Mouse (Mus musculus): Measurements from ENCODE around the gene Gpr27. TPM values are rescaled to one million over a fixed set of nuclear protein-coding genes. Genes with fewer than 3 reads are reported as not detected.

Gene Gpr27
- polyA plus RNA-seq, 1 experiment from 2014 or later = 0.55 TPM

- H3K4me2 ChIP-seq = no peak overlapping the region
- H3K36me3 ChIP-seq (ENCODE audit: control insufficient read depth, insufficient read depth, low read length) = no peaks in the 10 kb centered on the region
- no peak for ATAC-seq (replicated peaks; ENCODE audit: low FRiP score)
- peaks cover 3% of the 10 kb centered on the region; the same call in 1 of the 2 replicates for H3K4me1 ChIP-seq (replicated peaks; ENCODE audit: control insufficient read depth, insufficient read depth, low read length)
- DNase-seq (ENCODE audit: low spot score) = no peak
- H3K27ac ChIP-seq (ENCODE audit: low read depth, low read length) = no peak overlapping the region
- 50% methylated on average over 5 of the region's 5 CpGs for WGBS
- peaks cover 21% of the 10 kb centered on the region for H3K27me3 ChIP-seq (replicated peaks; ENCODE audit: control insufficient read depth, insufficient read depth, low read length)
- no peak overlapping the region for H3K9ac ChIP-seq (ENCODE audit: low read depth, low read length)
- no peak overlapping the region for H3K4me3 ChIP-seq (ENCODE audit: low read depth, low read length)
- H3K9me3 ChIP-seq (ENCODE audit: control insufficient read depth, low read length) = no peaks in the 10 kb centered on the region
Measured at GRCm38 (mm10) chr6:99669481-99670325, 22.8 kb upstream of the Gpr27 start.

- 77% methylated on average over 7 of the region's 7 CpGs for WGBS
- no peak for ATAC-seq (replicated peaks; ENCODE audit: low FRiP score)
- H3K9me3 ChIP-seq (ENCODE audit: control insufficient read depth, low read length) = no peaks in the 10 kb centered on the region
Measured at GRCm38 (mm10) chr6:99670481-99671119, 21.9 kb upstream of the Gpr27 start.

GRCm38 (mm10) chr6:99671768-99672167, 20.7 kb upstream of the Gpr27 start:
- no peak overlapping the region for H3K27ac ChIP-seq (ENCODE audit: low read depth, low read length)
- H3K4me1 ChIP-seq (replicated peaks; ENCODE audit: control insufficient read depth, insufficient read depth, low read length) = no peaks in the 10 kb centered on the region; the same call in 1 of the 2 replicates
- no peak overlapping the region for H3K4me2 ChIP-seq
- 64% methylated on average over 3 of the region's 3 CpGs for WGBS
- DNase-seq (ENCODE audit: low spot score) (no peak), ATAC-seq (replicated peaks; ENCODE audit: low FRiP score) (no peak)
- H3K9me3 ChIP-seq (ENCODE audit: control insufficient read depth, low read length) = no peaks in the 10 kb centered on the region
- no peak overlapping the region for H3K9ac ChIP-seq (ENCODE audit: low read depth, low read length)
- H3K4me3 ChIP-seq (ENCODE audit: low read depth, low read length) = no peak overlapping the region
- H3K27me3 ChIP-seq (replicated peaks; ENCODE audit: control insufficient read depth, insufficient read depth, low read length) = peaks cover 7% of the 10 kb centered on the region
- H3K36me3 ChIP-seq (ENCODE audit: control insufficient read depth, insufficient read depth, low read length) = no peaks in the 10 kb centered on the region

More at GRCm38 (mm10) chr6:99670481-99671119, 21.9 kb upstream of the Gpr27 start:
- H3K4me2 ChIP-seq = no peak overlapping the region
- peaks cover 17% of the 10 kb centered on the region for H3K27me3 ChIP-seq (replicated peaks; ENCODE audit: control insufficient read depth, insufficient read depth, low read length)
- no peaks in the 10 kb centered on the region for H3K36me3 ChIP-seq (ENCODE audit: control insufficient read depth, insufficient read depth, low read length)
- no peak for DNase-seq (ENCODE audit: low spot score)
- peaks cover 3% of the 10 kb centered on the region; the same call in 1 of the 2 replicates for H3K4me1 ChIP-seq (replicated peaks; ENCODE audit: control insufficient read depth, insufficient read depth, low read length)
- H3K4me3 ChIP-seq (ENCODE audit: low read depth, low read length) = no peak overlapping the region
- no peak overlapping the region for H3K27ac ChIP-seq (ENCODE audit: low read depth, low read length)
- H3K9ac ChIP-seq (ENCODE audit: low read depth, low read length) = no peak overlapping the region

- DNase-seq (ENCODE audit: low spot score) (no peak), ATAC-seq (replicated peaks; ENCODE audit: low FRiP score) (no peak)
- Histone ChIP-seq H3K27me3 (replicated peaks; ENCODE audit: control insufficient read depth, insufficient read depth, low read length) (no peaks in the 10 kb centered on the region; the same call in 1 of the 2 replicates), H3K36me3 (ENCODE audit: control insufficient read depth, insufficient read depth, low read length) (no peaks in the 10 kb centered on the region), H3K27ac (ENCODE audit: low read depth, low read length) (no peak overlapping the region), H3K9ac (ENCODE audit: low read depth, low read length) (no peak overlapping the region), H3K4me1 (replicated peaks; ENCODE audit: control insufficient read depth, insufficient read depth, low read length) (no peaks in the 10 kb centered on the region), H3K4me2 (no peak overlapping the region), H3K9me3 (ENCODE audit: control insufficient read depth, low read length) (no peaks in the 10 kb centered on the region), H3K4me3 (ENCODE audit: low read depth, low read length) (no peak overlapping the region)
- WGBS = 73% methylated on average over 4 of the region's 4 CpGs
Measured at GRCm38 (mm10) chr6:99674482-99674881, 18.0 kb upstream of the Gpr27 start.

- Histone ChIP-seq H3K9ac (ENCODE audit: low read depth, low read length) (no peak overlapping the region), H3K27ac (ENCODE audit: low read depth, low read length) (no peak overlapping the region), H3K36me3 (ENCODE audit: control insufficient read depth, insufficient read depth, low read length) (no peaks in the 10 kb centered on the region), H3K4me2 (no peak overlapping the region), H3K4me1 (replicated peaks; ENCODE audit: control insufficient read depth, insufficient read depth, low read length) (no peaks in the 10 kb centered on the region), H3K4me3 (ENCODE audit: low read depth, low read length) (no peak overlapping the region), H3K27me3 (replicated peaks; ENCODE audit: control insufficient read depth, insufficient read depth, low read length) (no peaks in the 10 kb centered on the region; the same call in 1 of the 2 replicates), H3K9me3 (ENCODE audit: control insufficient read depth, low read length) (no peaks in the 10 kb centered on the region)
- ATAC-seq (replicated peaks; ENCODE audit: low FRiP score) (no peak), DNase-seq (ENCODE audit: low spot score) (no peak)
- WGBS = 80% methylated on average over 8 of the region's 8 CpGs
Measured at GRCm38 (mm10) chr6:99677325-99677724, 15.2 kb upstream of the Gpr27 start.

- ATAC-seq (replicated peaks; ENCODE audit: low FRiP score) (no peak), DNase-seq (ENCODE audit: low spot score) (no peak)
- Histone ChIP-seq H3K9ac (ENCODE audit: low read depth, low read length) (no peak overlapping the region), H3K27me3 (replicated peaks; ENCODE audit: control insufficient read depth, insufficient read depth, low read length) (no peaks in the 10 kb centered on the region; the same call in 1 of the 2 replicates), H3K4me3 (ENCODE audit: low read depth, low read length) (no peak overlapping the region), H3K4me1 (replicated peaks; ENCODE audit: control insufficient read depth, insufficient read depth, low read length) (no peaks in the 10 kb centered on the region), H3K36me3 (ENCODE audit: control insufficient read depth, insufficient read depth, low read length) (no peaks in the 10 kb centered on the region), H3K27ac (ENCODE audit: low read depth, low read length) (no peak overlapping the region), H3K9me3 (ENCODE audit: control insufficient read depth, low read length) (no peaks in the 10 kb centered on the region), H3K4me2 (no peak overlapping the region)
- WGBS = 84% methylated on average over 11 of the region's 11 CpGs
Measured at GRCm38 (mm10) chr6:99678108-99678507, 14.4 kb upstream of the Gpr27 start.

- H3K4me3 ChIP-seq (ENCODE audit: low read depth, low read length) = no peak overlapping the region
- no peaks in the 10 kb centered on the region for H3K9me3 ChIP-seq (ENCODE audit: control insufficient read depth, low read length)
- peaks cover 3% of the 10 kb centered on the region; the same call in 1 of the 2 replicates for H3K27me3 ChIP-seq (replicated peaks; ENCODE audit: control insufficient read depth, insufficient read depth, low read length)
- H3K9ac ChIP-seq (ENCODE audit: low read depth, low read length) = no peak overlapping the region
- DNase-seq (ENCODE audit: low spot score) = no peak
- 85% methylated on average over 5 of the region's 5 CpGs for WGBS
- no peaks in the 10 kb centered on the region for H3K36me3 ChIP-seq (ENCODE audit: control insufficient read depth, insufficient read depth, low read length)
- ATAC-seq (replicated peaks; ENCODE audit: low FRiP score) = no peak
- H3K4me2 ChIP-seq = no peak overlapping the region
- H3K27ac ChIP-seq (ENCODE audit: low read depth, low read length) = no peak overlapping the region
- H3K4me1 ChIP-seq (replicated peaks; ENCODE audit: control insufficient read depth, insufficient read depth, low read length) = no peaks in the 10 kb centered on the region
Measured at GRCm38 (mm10) chr6:99683974-99684373, 8.5 kb upstream of the Gpr27 start.

GRCm38 (mm10) chr6:99684899-99685298, 7.6 kb upstream of the Gpr27 start:
- Histone ChIP-seq H3K4me2 (no peak overlapping the region), H3K9me3 (ENCODE audit: control insufficient read depth, low read length) (no peaks in the 10 kb centered on the region), H3K27me3 (replicated peaks; ENCODE audit: control insufficient read depth, insufficient read depth, low read length) (peaks cover 5% of the 10 kb centered on the region), H3K4me1 (replicated peaks; ENCODE audit: control insufficient read depth, insufficient read depth, low read length) (no peaks in the 10 kb centered on the region), H3K27ac (ENCODE audit: low read depth, low read length) (no peak overlapping the region), H3K36me3 (ENCODE audit: control insufficient read depth, insufficient read depth, low read length) (no peaks in the 10 kb centered on the region), H3K4me3 (ENCODE audit: low read depth, low read length) (no peak overlapping the region), H3K9ac (ENCODE audit: low read depth, low read length) (no peak overlapping the region)
- no peak for DNase-seq (ENCODE audit: low spot score)
- 39% methylated on average over 5 of the region's 5 CpGs for WGBS
- no peak for ATAC-seq (replicated peaks; ENCODE audit: low FRiP score)
